Mouse (Mus musculus) telencephalon, adult 2 months (tissue): ENCODE results near the gene Gm11757.
"Not testable (repeated sequence)": the region's sequence is repeated elsewhere in the genome, so short reads cannot be mapped to it uniquely, and the experiment has no call there.

Source experiments
- DNase-seq: peaks from one replicate; pipeline ENCODE4 v3.0.0-alpha.2; 2011; ENCODE audit warnings: low read depth, low spot score

The Gm11757 gene

DNA sequence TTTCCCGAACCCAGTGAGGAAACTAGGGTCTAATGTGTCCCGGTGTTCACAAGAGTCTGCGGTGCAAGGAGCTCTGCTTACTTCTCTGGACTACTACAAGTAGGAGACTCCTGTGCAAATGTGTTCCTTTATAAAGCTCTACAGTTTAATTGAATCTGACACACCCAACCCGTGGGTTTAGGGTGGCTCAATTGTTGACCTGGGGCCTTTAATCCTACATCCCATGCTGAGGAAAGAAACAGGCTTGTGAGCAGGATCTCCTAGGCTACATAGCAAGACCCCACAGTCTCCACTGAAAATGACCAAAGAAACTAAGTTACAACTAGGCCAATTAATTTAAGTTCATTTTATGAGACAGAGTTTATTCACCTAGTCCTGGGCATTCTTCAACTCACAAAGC is at the start of gene Gm11757:
Gene Gm11757, minus strand, starts transcription at position 101 of the 400 bp plus-strand sequence.
- not testable (repeated sequence) for DNase-seq

DNA sequence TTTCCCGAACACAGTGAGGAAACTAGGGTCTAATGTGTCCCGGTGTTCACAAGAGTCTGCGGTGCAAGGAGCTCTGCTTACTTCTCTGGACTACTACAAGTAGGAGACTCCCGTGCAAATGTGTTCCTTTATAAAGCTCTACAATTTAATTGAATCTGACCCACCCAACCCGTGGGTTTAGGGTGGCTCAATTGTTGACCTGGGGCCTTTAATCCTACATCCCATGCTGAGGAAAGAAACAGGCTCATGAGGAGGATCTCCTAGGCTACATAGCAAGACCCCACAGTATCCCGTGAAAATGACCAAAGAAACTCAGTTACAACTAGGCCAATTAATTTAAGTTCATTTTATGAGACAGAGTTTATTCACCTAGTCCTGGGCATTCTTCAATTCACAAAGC is 29.7 kb upstream of the Gm11757 start, which contains the start of gene Gm11756:
Gene Gm11756, minus strand, starts transcription at position 101 of the 400 bp plus-strand sequence.
- not testable (repeated sequence) for DNase-seq

DNA sequence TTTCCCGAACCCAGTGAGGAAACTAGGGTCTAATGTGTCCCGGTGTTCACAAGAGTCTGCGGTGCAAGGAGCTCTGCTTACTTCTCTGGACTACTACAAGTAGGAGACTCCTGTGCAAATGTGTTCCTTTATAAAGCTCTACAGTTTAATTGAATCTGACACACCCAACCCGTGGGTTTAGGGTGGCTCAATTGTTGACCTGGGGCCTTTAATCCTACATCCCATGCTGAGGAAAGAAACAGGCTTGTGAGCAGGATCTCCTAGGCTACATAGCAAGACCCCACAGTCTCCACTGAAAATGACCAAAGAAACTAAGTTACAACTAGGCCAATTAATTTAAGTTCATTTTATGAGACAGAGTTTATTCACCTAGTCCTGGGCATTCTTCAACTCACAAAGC is 14.9 kb upstream of the Gm11757 start, which contains the start of gene Gm13871:
Gene Gm13871, minus strand, starts transcription at position 101 of the 400 bp plus-strand sequence.
- DNase-seq = not testable (repeated sequence)

DNA sequence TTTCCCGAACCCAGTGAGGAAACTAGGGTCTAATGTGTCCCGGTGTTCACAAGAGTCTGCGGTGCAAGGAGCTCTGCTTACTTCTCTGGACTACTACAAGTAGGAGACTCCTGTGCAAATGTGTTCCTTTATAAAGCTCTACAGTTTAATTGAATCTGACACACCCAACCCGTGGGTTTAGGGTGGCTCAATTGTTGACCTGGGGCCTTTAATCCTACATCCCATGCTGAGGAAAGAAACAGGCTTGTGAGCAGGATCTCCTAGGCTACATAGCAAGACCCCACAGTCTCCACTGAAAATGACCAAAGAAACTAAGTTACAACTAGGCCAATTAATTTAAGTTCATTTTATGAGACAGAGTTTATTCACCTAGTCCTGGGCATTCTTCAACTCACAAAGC is 14.7 kb downstream of the Gm11757 start, which contains the start of gene Gm11758:
Gene Gm11758, minus strand, starts transcription at position 101 of the 400 bp plus-strand sequence.
- DNase-seq = not testable (repeated sequence)
